In genomic region chr9:32291618-32292017, GRCm38 (mm10) we compare ENCODE assay signal across 25 mouse cellular contexts. TPM values are rescaled to one million over a fixed set of nuclear protein-coding genes. Genes with fewer than 3 reads are reported as not detected.
DNase-seq lines count a peak whose midpoint lies in the region; ATAC-seq lines count a peak whose summit lies in the region.
"Had no signal": no experiment of that assay in that cellular context is flagged by ENCODE, and none has a peak within 500 bp of the region (broad histone marks: within the 10 kb centered on the region; RNA-seq: fewer than 3 reads in every experiment).

No protein-coding gene starts in this region.

- peaks cover 8% of the 10 kb centered on the region; the same call in 1 of the 2 replicates for H3K4me1 ChIP-seq in liver, embryonic 11.5 days (replicated peaks; ENCODE audit: control insufficient read depth, insufficient read depth, low read length)
- no peaks in the 10 kb centered on the region; the same call in 1 of the 2 replicates for H3K4me1 ChIP-seq in liver, embryonic 16.5 days (ENCODE audit: control insufficient read depth, low read depth, low read length)
- H3K4me1 ChIP-seq in limb, embryonic 10.5 days, result peaks cover 6% of the 10 kb centered on the region
- no peaks in the 10 kb centered on the region for H3K4me1 ChIP-seq in hindbrain, embryonic 11.5 days (replicated peaks; ENCODE audit: control insufficient read depth, insufficient read depth, low read length)

- WGBS in liver, embryonic 11.5 days, result 39% methylated on average over 7 of the region's 7 CpGs
- 12% methylated on average over 7 of the region's 7 CpGs for WGBS in liver, embryonic 16.5 days (ENCODE audit: insufficient replicate concordance)
- WGBS in limb, embryonic 10.5 days, result 67% methylated on average over 7 of the region's 7 CpGs
- 47% methylated on average over 7 of the region's 7 CpGs for WGBS in hindbrain, embryonic 11.5 days

- no peak overlapping the region; the same call in 1 of the 2 replicates for H3K4me2 ChIP-seq in liver, embryonic 11.5 days
- no peak overlapping the region for H3K4me2 ChIP-seq in liver, embryonic 16.5 days (ENCODE audit: low read depth, low read length)
- H3K4me2 ChIP-seq in hindbrain, embryonic 11.5 days (replicated peaks; ENCODE audit: low read depth, low read length), result no peak overlapping the region
- H3K4me2 ChIP-seq: neural tube, embryonic 13.5 days had no signal

- no peaks in the 10 kb centered on the region for H3K27me3 ChIP-seq in liver, embryonic 11.5 days (replicated peaks; ENCODE audit: control insufficient read depth, insufficient read depth, low read length)
- H3K27me3 ChIP-seq in liver, embryonic 16.5 days (ENCODE audit: control insufficient read depth, insufficient read depth, low read depth, low read length), result no peaks in the 10 kb centered on the region
- H3K27me3 ChIP-seq in limb, embryonic 10.5 days (ENCODE audit: low read depth, poor library complexity, severe bottlenecking), result no peaks in the 10 kb centered on the region
- no peaks in the 10 kb centered on the region for H3K27me3 ChIP-seq in hindbrain, embryonic 11.5 days (ENCODE audit: control insufficient read depth, insufficient read depth, low read length)
- H3K27me3 ChIP-seq: CH12.LX; neural tube, embryonic 13.5 days had no signal

- H3K36me3 ChIP-seq in liver, embryonic 11.5 days (ENCODE audit: control insufficient read depth, insufficient read depth, low read length), result no peaks in the 10 kb centered on the region
- no peaks in the 10 kb centered on the region for H3K36me3 ChIP-seq in liver, embryonic 16.5 days (ENCODE audit: control insufficient read depth, insufficient read depth)
- no peaks in the 10 kb centered on the region for H3K36me3 ChIP-seq in limb, embryonic 10.5 days
- H3K36me3 ChIP-seq in hindbrain, embryonic 11.5 days (ENCODE audit: control insufficient read depth, insufficient read depth, low read length), result no peaks in the 10 kb centered on the region
- H3K36me3 ChIP-seq: embryonic facial prominence, embryonic 10.5 days; neural tube, embryonic 13.5 days had no signal

- H3K9ac ChIP-seq in liver, embryonic 11.5 days (ENCODE audit: low read depth, low read length), result no peak overlapping the region
- no peak overlapping the region for H3K9ac ChIP-seq in liver, embryonic 16.5 days (ENCODE audit: low read depth, low read length)
- H3K9ac ChIP-seq in hindbrain, embryonic 11.5 days (ENCODE audit: low read depth, low read length), result no peak overlapping the region
- H3K9ac ChIP-seq: liver, embryonic 14.5 days; neural tube, embryonic 13.5 days had no signal

- no peak overlapping the region for H3K4me3 ChIP-seq in liver, embryonic 11.5 days (ENCODE audit: low read depth, low read length)
- no peak overlapping the region for H3K4me3 ChIP-seq in liver, embryonic 16.5 days (ENCODE audit: low read depth, low read length)
- no peak overlapping the region for H3K4me3 ChIP-seq in limb, embryonic 10.5 days
- H3K4me3 ChIP-seq in hindbrain, embryonic 11.5 days (ENCODE audit: low read depth, low read length), result no peak overlapping the region
- H3K4me3 ChIP-seq: embryonic facial prominence, embryonic 10.5 days; megakaryocyte, embryonic 14.5 days; neural tube, embryonic 13.5 days had no signal

- peak; percentile 51; the same call in 1 of the 2 replicates for ATAC-seq in liver, embryonic 11.5 days (replicated peaks; ENCODE audit: low FRiP score)
- ATAC-seq in liver, embryonic 16.5 days (ENCODE audit: low read depth), result peak; percentile 75
- ATAC-seq in hindbrain, embryonic 11.5 days (ENCODE audit: low FRiP score), result no peak
- ATAC-seq: hindbrain, postnatal 0 days had no signal

- H3K27ac ChIP-seq in liver, embryonic 11.5 days (ENCODE audit: low read depth, low read length), result no peak overlapping the region; the same call in 1 of the 2 replicates
- no peak overlapping the region for H3K27ac ChIP-seq in liver, embryonic 16.5 days (ENCODE audit: low read length)
- no peak overlapping the region for H3K27ac ChIP-seq in limb, embryonic 10.5 days
- no peak overlapping the region for H3K27ac ChIP-seq in hindbrain, embryonic 11.5 days (ENCODE audit: low read depth, low read length)
- H3K27ac ChIP-seq: embryonic facial prominence, embryonic 10.5 days; liver, embryonic 14.5 days; neural tube, embryonic 13.5 days had no signal

- H3K9me3 ChIP-seq in liver, embryonic 11.5 days (ENCODE audit: control insufficient read depth, low read length), result no peaks in the 10 kb centered on the region
- no peaks in the 10 kb centered on the region for H3K9me3 ChIP-seq in liver, embryonic 16.5 days (replicated peaks; ENCODE audit: control insufficient read depth, low read length)
- no peaks in the 10 kb centered on the region for H3K9me3 ChIP-seq in limb, embryonic 10.5 days (replicated peaks)
- no peaks in the 10 kb centered on the region for H3K9me3 ChIP-seq in hindbrain, embryonic 11.5 days (ENCODE audit: control insufficient read depth, low read length)
- H3K9me3 ChIP-seq: embryonic facial prominence, embryonic 10.5 days; megakaryocyte, embryonic 14.5 days; neural tube, embryonic 13.5 days had no signal

- no peak for DNase-seq in liver, embryonic 11.5 days (ENCODE audit: low spot score)
- DNase-seq in liver, result no peak
- peak; percentile 32 for DNase-seq in kidney, adult 18-20 months
- DNase-seq in kidney, postnatal 10 days, result peak; percentile 26
- DNase-seq in limb, embryonic 10.5 days (ENCODE audit: low spot score), result no peak
- no peak for DNase-seq in right cerebral cortex, adult 2 months (ENCODE audit: low spot score in 2 of 2)
- no peak for DNase-seq in hindbrain, embryonic 11.5 days (ENCODE audit: low spot score)
- DNase-seq: adrenal gland, postnatal 36 days; cerebellum, adult 11-12 months; cerebellum, postnatal 25 days; gastrocnemius, postnatal 10 days; heart, adult 18-20 months; heart, postnatal 36 days; layer of hippocampus, postnatal 36 days; lung, postnatal 10 days; midbrain, embryonic 14.5 days; spleen, adult 18-20 months; thymus, postnatal 14 days had no signal

RNA-seq across cellular contexts. Expression of gene Kcnj5, which starts 52.5 kb away (rescaled TPM):
- polyA plus RNA-seq in liver, embryonic 11.5 days (2014; fragmentation: Nextera tagmentation; extraction: Ambion mirVana), result 3.7 and 4.8 TPM in 2 replicates
- polyA plus RNA-seq in liver, embryonic 16.5 days (2015; fragmentation: Nextera tagmentation; extraction: Ambion mirVana), result 1.6 and 1.7 TPM in 2 replicates
- polyA plus RNA-seq in limb, embryonic 10.5 days (2016; fragmentation: Nextera tagmentation; extraction: Ambion mirVana), result 0.30 and 0.39 TPM in 2 replicates
- 0.35 and 0.36 TPM in 2 replicates for polyA plus RNA-seq in hindbrain, embryonic 11.5 days (2014; fragmentation: Nextera tagmentation; extraction: Ambion mirVana)

Comparison
In these comparisons a context has a peak if more than half of its experiments do, and no peak if none do; other contexts are left out.
1. DNase-seq: peak in kidney, adult 18-20 months (single experiment) and kidney, postnatal 10 days (single experiment); none in liver, embryonic 11.5 days (single experiment), liver (single experiment), limb, embryonic 10.5 days (single experiment), right cerebral cortex, adult 2 months (0 of 2) and hindbrain, embryonic 11.5 days (single experiment).